Mouse (Mus musculus): ENCODE measurements around the gene Srd5a2. TPM values are rescaled to one million over a fixed set of nuclear protein-coding genes. Genes with fewer than 3 reads are reported as not detected.

Srd5a2 gene
- polyA plus RNA-seq, 1 experiment from 2014 or later, result not detected

DNA sequence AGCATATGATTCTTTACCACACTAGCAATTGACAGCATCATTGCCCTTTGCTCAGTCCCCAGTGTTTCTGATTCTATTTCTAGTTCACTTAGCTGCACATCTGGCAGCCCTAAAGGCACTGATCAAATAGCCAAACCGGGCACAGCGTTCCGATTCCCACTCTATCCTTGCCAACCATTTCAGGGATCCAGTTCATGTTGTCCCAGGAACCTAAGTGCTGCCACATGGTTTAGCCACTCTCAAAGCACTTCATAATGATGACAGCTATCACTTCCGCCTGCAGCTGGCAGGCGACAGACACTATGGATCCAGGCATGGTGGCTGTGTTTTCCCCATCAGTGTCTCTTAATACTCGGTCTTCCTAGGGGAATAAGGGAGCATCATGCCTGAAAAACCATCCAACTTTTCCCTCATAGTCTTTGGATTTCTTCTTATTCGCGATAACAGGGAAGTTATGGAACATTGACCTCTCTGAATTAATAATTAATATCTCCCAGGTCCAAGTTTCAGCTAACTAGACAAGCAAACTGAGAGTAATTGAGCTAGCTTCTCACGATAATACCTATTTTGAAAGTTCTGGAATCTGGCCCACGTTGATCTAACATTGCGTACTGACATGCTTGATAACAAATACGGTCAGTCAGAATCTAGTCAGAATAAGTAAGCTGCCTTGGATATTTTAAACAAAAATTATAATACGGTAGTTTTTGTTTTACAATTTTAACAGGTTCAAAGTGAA is 51.6 kb downstream of the Srd5a2 start:
- no peak for DNase-seq (ENCODE audit: low spot score)
- Histone ChIP-seq H3K36me3 (ENCODE audit: control insufficient read depth, insufficient read depth, low read length) (no peaks in the 10 kb centered on the region), H3K9me3 (ENCODE audit: control insufficient read depth, low read length) (no peaks in the 10 kb centered on the region), H3K4me3 (ENCODE audit: low read depth, low read length) (no peak overlapping the region), H3K9ac (ENCODE audit: low read depth, low read length) (no peak overlapping the region), H3K4me2 (ENCODE audit: low read depth, low read length) (no peak overlapping the region), H3K4me1 (ENCODE audit: control insufficient read depth, insufficient read depth, low read length) (no peaks in the 10 kb centered on the region), H3K27me3 (replicated peaks; ENCODE audit: control insufficient read depth, insufficient read depth, low read length) (no peaks in the 10 kb centered on the region), H3K27ac (replicated peaks; ENCODE audit: low read depth, low read length) (no peak overlapping the region)
- ATAC-seq (ENCODE audit: low read depth), result no peak
- WGBS, result 78% methylated on average over 13 of the region's 13 CpGs

DNA sequence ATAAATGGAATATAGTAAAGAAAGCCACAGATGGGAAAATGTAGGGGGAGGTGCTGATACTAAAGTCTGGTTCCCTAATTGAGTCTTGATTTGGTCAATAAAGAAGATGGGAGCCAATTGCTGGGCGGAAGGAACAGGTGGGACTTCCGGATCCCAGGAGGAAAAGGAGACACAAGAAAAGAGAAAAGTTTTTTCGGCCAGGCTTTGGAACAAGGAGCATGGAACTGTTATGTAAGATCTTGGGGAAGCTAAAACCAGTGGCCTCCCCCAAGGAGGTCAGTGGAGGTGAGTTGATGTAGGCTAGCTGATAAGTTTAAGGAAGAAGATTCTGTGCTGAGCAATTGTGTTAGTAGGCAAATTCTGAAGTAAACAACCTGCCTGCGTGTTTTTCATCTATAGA is 56.5 kb downstream of the Srd5a2 start:
- WGBS, result 87% methylated on average over 4 of the region's 4 CpGs
- H3K36me3 ChIP-seq (ENCODE audit: control insufficient read depth, insufficient read depth, low read length), result no peaks in the 10 kb centered on the region
- DNase-seq (ENCODE audit: low spot score) (no peak), ATAC-seq (ENCODE audit: low read depth) (no peak)
- H3K9ac ChIP-seq (ENCODE audit: low read depth, low read length), result no peak overlapping the region
- no peaks in the 10 kb centered on the region for H3K27me3 ChIP-seq (replicated peaks; ENCODE audit: control insufficient read depth, insufficient read depth, low read length)
- no peak overlapping the region for H3K27ac ChIP-seq (replicated peaks; ENCODE audit: low read depth, low read length)
- no peak overlapping the region for H3K4me2 ChIP-seq (ENCODE audit: low read depth, low read length)
- H3K4me3 ChIP-seq (ENCODE audit: low read depth, low read length), result no peak overlapping the region
- no peaks in the 10 kb centered on the region for H3K9me3 ChIP-seq (ENCODE audit: control insufficient read depth, low read length)
- H3K4me1 ChIP-seq (ENCODE audit: control insufficient read depth, insufficient read depth, low read length), result no peaks in the 10 kb centered on the region

DNA sequence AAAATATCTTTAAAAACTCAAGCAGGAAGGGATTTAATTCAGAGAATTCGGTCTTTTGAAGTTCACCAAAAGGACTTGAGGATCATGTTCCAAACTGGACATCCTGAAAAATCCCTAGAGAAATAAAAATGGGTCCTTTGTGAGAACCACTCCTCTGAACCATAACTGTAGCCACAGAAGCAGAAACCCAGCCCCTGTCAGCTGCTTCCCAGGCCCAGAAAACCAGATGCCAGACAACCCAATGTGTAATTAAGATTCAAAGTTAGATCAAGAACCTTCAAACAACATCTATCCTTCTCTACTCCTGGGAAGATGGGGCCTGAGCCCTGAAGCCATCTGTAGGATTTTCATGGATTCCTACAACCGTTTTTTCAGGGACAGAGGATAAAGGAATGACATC is 61.1 kb downstream of the Srd5a2 start:
- Histone ChIP-seq H3K4me2 (ENCODE audit: low read depth, low read length) (no peak overlapping the region), H3K27ac (replicated peaks; ENCODE audit: low read depth, low read length) (no peak overlapping the region), H3K9ac (ENCODE audit: low read depth, low read length) (no peak overlapping the region), H3K9me3 (ENCODE audit: control insufficient read depth, low read length) (no peaks in the 10 kb centered on the region), H3K27me3 (replicated peaks; ENCODE audit: control insufficient read depth, insufficient read depth, low read length) (no peaks in the 10 kb centered on the region), H3K4me3 (ENCODE audit: low read depth, low read length) (no peak overlapping the region), H3K4me1 (ENCODE audit: control insufficient read depth, insufficient read depth, low read length) (no peaks in the 10 kb centered on the region), H3K36me3 (ENCODE audit: control insufficient read depth, insufficient read depth, low read length) (no peaks in the 10 kb centered on the region)
- DNase-seq (ENCODE audit: low spot score), result no peak
- no peak for ATAC-seq (ENCODE audit: low read depth)
- 54% methylated on average over 2 of the region's 2 CpGs for WGBS

- H3K9ac ChIP-seq (ENCODE audit: low read depth, low read length), result no peak overlapping the region
- 94% methylated on average over 4 of the region's 4 CpGs for WGBS
- ATAC-seq (ENCODE audit: low read depth), result no peak
- no peak overlapping the region for H3K27ac ChIP-seq (replicated peaks; ENCODE audit: low read depth, low read length)
- H3K4me1 ChIP-seq (ENCODE audit: control insufficient read depth, insufficient read depth, low read length), result no peaks in the 10 kb centered on the region
- no peaks in the 10 kb centered on the region for H3K36me3 ChIP-seq (ENCODE audit: control insufficient read depth, insufficient read depth, low read length)
- DNase-seq (ENCODE audit: low spot score), result no peak
- no peaks in the 10 kb centered on the region for H3K9me3 ChIP-seq (ENCODE audit: control insufficient read depth, low read length)
- no peaks in the 10 kb centered on the region for H3K27me3 ChIP-seq (replicated peaks; ENCODE audit: control insufficient read depth, insufficient read depth, low read length)
- H3K4me3 ChIP-seq (ENCODE audit: low read depth, low read length), result no peak overlapping the region
- no peak overlapping the region for H3K4me2 ChIP-seq (ENCODE audit: low read depth, low read length)
Observed at GRCm38 (mm10) chr17:73985936-73986335, 61.8 kb downstream of the Srd5a2 start.

DNA sequence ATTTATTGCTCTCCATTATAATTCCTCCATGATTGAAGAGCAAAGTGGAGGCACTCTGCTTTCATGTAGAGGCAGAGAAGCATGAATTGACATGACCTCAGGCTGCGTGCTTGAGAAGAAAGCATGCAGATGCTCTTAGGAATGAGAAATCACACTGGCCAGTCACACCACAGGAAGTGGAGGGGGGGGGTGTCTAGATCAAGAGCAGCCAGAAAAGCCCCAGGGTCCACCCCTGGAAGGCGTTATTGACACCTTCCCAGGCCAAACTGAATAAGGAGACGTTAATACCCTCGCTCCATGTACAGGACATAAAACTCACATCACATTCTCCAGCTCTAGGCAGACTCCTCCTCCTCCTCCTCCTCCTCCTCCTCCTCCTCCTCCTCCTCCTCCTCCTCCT is 63.2 kb downstream of the Srd5a2 start:
- DNase-seq (ENCODE audit: low spot score) (peak; percentile 44), ATAC-seq (ENCODE audit: low read depth) (no peak)
- H3K4me1 ChIP-seq (ENCODE audit: control insufficient read depth, insufficient read depth, low read length), result no peaks in the 10 kb centered on the region
- no peaks in the 10 kb centered on the region for H3K36me3 ChIP-seq (ENCODE audit: control insufficient read depth, insufficient read depth, low read length)
- no peak overlapping the region for H3K4me3 ChIP-seq (ENCODE audit: low read depth, low read length)
- WGBS, result 2% methylated on average over 4 of the region's 4 CpGs
- H3K4me2 ChIP-seq (ENCODE audit: low read depth, low read length), result no peak overlapping the region
- no peaks in the 10 kb centered on the region for H3K9me3 ChIP-seq (ENCODE audit: control insufficient read depth, low read length)
- H3K27me3 ChIP-seq (replicated peaks; ENCODE audit: control insufficient read depth, insufficient read depth, low read length), result no peaks in the 10 kb centered on the region
- H3K27ac ChIP-seq (replicated peaks; ENCODE audit: low read depth, low read length), result no peak overlapping the region
- no peak overlapping the region for H3K9ac ChIP-seq (ENCODE audit: low read depth, low read length)

DNA sequence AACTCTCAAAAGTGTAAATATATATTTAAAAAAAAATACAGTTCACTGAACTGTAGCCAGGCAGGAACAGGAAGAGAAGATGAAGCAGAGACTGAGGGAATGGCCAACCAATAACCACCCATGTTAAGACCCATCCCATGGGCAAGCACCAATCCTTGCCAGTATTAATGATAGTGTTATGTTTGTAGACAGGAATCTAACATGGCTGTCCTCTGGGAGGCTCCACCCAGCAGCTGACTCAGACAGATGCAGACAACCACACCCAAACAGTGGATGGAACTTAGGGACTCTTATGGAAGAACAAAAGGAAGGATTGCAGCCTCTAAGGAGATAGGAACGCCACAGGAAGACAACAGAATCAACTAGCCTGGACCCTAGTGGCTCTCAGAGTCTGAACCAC is 64.8 kb downstream of the Srd5a2 start:
- WGBS, result 75% methylated on average over 1 of the region's 1 CpGs
- Histone ChIP-seq H3K4me2 (ENCODE audit: low read depth, low read length) (no peak overlapping the region), H3K36me3 (ENCODE audit: control insufficient read depth, insufficient read depth, low read length) (no peaks in the 10 kb centered on the region), H3K9ac (ENCODE audit: low read depth, low read length) (no peak overlapping the region), H3K4me1 (ENCODE audit: control insufficient read depth, insufficient read depth, low read length) (no peaks in the 10 kb centered on the region), H3K9me3 (ENCODE audit: control insufficient read depth, low read length) (no peaks in the 10 kb centered on the region), H3K27me3 (replicated peaks; ENCODE audit: control insufficient read depth, insufficient read depth, low read length) (no peaks in the 10 kb centered on the region), H3K4me3 (ENCODE audit: low read depth, low read length) (no peak overlapping the region), H3K27ac (replicated peaks; ENCODE audit: low read depth, low read length) (no peak overlapping the region)
- ATAC-seq (ENCODE audit: low read depth) (no peak), DNase-seq (ENCODE audit: low spot score) (no peak)

- Histone ChIP-seq H3K9ac (ENCODE audit: low read depth, low read length) (no peak overlapping the region), H3K4me3 (ENCODE audit: low read depth, low read length) (no peak overlapping the region), H3K4me2 (ENCODE audit: low read depth, low read length) (no peak overlapping the region), H3K9me3 (ENCODE audit: control insufficient read depth, low read length) (no peaks in the 10 kb centered on the region), H3K27ac (replicated peaks; ENCODE audit: low read depth, low read length) (no peak overlapping the region), H3K4me1 (ENCODE audit: control insufficient read depth, insufficient read depth, low read length) (no peaks in the 10 kb centered on the region), H3K27me3 (replicated peaks; ENCODE audit: control insufficient read depth, insufficient read depth, low read length) (no peaks in the 10 kb centered on the region), H3K36me3 (ENCODE audit: control insufficient read depth, insufficient read depth, low read length) (no peaks in the 10 kb centered on the region)
- ATAC-seq (ENCODE audit: low read depth), result no peak
- DNase-seq (ENCODE audit: low spot score), result no peak
Observed at GRCm38 (mm10) chr17:73976066-73976465, 71.7 kb downstream of the Srd5a2 start.

GRCm38 (mm10) chr17:73972648-73973047 is 75.1 kb downstream of the Srd5a2 start:
- Histone ChIP-seq H3K4me3 (ENCODE audit: low read depth, low read length) (no peak overlapping the region), H3K4me1 (ENCODE audit: control insufficient read depth, insufficient read depth, low read length) (peaks cover 3% of the 10 kb centered on the region; the same call in 1 of the 2 replicates), H3K27me3 (replicated peaks; ENCODE audit: control insufficient read depth, insufficient read depth, low read length) (no peaks in the 10 kb centered on the region), H3K4me2 (ENCODE audit: low read depth, low read length) (no peak overlapping the region), H3K9ac (ENCODE audit: low read depth, low read length) (no peak overlapping the region), H3K9me3 (ENCODE audit: control insufficient read depth, low read length) (no peaks in the 10 kb centered on the region), H3K27ac (replicated peaks; ENCODE audit: low read depth, low read length) (no peak overlapping the region), H3K36me3 (ENCODE audit: control insufficient read depth, insufficient read depth, low read length) (no peaks in the 10 kb centered on the region)
- WGBS, result 86% methylated on average over 11 of the region's 11 CpGs
- no peak for DNase-seq (ENCODE audit: low spot score)
- no peak for ATAC-seq (ENCODE audit: low read depth)

GRCm38 (mm10) chr17:73971291-73971690 is 76.4 kb downstream of the Srd5a2 start:
- ATAC-seq (ENCODE audit: low read depth) (no peak), DNase-seq (ENCODE audit: low spot score) (no peak)
- Histone ChIP-seq H3K9me3 (ENCODE audit: control insufficient read depth, low read length) (no peaks in the 10 kb centered on the region), H3K36me3 (ENCODE audit: control insufficient read depth, insufficient read depth, low read length) (no peaks in the 10 kb centered on the region), H3K27ac (replicated peaks; ENCODE audit: low read depth, low read length) (no peak overlapping the region), H3K4me2 (ENCODE audit: low read depth, low read length) (no peak overlapping the region), H3K9ac (ENCODE audit: low read depth, low read length) (no peak overlapping the region), H3K27me3 (replicated peaks; ENCODE audit: control insufficient read depth, insufficient read depth, low read length) (no peaks in the 10 kb centered on the region), H3K4me1 (ENCODE audit: control insufficient read depth, insufficient read depth, low read length) (peaks cover 3% of the 10 kb centered on the region; the same call in 1 of the 2 replicates), H3K4me3 (ENCODE audit: low read depth, low read length) (no peak overlapping the region)
- WGBS, result 68% methylated on average over 4 of the region's 4 CpGs
